Mouse (Mus musculus) heart, adult 18-20 months (tissue): ENCODE results near the gene Gsta3. TPM values are rescaled to one million over a fixed set of nuclear protein-coding genes. Genes with fewer than 3 reads are reported as not detected.
"Not testable (repeated sequence)": the region's sequence is repeated elsewhere in the genome, so short reads cannot be mapped to it uniquely, and the experiment has no call there.

Source experiments
- DNase-seq, 2 experiments: peaks; one replicate each; pipeline ENCODE4 v3.0.0; 2021 to 2022; ENCODE audit warnings: mixed read lengths in 1 of 2
- total RNA-seq, 2 experiments: library from RNA; stranded (reverse); gene quantifications; 2 replicates each; pipeline ENCODE4 v1.2.3; 2021

The Gsta3 gene
- total RNA-seq, 2 experiments from 2014 or later: 11.0 to 16.5 TPM

- DNase-seq: no peak
Observed at GRCm38 (mm10) chr1:21253303-21253650, 12.9 kb downstream of the Gsta3 start.

GRCm38 (mm10) chr1:21253856-21254255 lies 13.5 kb downstream of the Gsta3 start:
- no peak for DNase-seq

GRCm38 (mm10) chr1:21255625-21256345 lies 15.4 kb downstream of the Gsta3 start:
- DNase-seq: no peak

DNA sequence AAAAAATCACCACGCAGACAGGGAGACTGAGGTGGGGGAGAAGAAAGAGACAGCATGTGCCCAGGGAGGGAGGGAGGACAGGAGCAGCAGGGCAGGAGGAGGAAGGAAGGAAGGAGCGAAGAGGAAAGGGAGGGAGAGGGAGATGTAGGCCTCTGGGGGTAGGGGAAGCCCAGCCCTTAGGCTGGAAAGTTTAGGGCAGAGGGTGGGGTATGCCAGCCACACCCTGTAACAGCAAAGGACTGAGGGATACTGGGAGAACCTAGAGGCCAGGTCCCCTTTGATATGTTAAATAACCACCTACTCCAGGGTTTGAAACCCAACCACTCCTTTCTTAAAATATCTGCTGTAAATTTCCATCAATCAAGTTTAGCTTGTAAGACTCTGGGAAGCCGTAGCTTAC lies 16.0 kb downstream of the Gsta3 start:
- no peak for DNase-seq

- no peak for DNase-seq
Observed at GRCm38 (mm10) chr1:21256871-21257270, 16.5 kb downstream of the Gsta3 start.

GRCm38 (mm10) chr1:21259981-21260380 lies 19.6 kb downstream of the Gsta3 start:
- DNase-seq: not testable (repeated sequence)

- DNase-seq: no peak
Observed at GRCm38 (mm10) chr1:21262401-21262800, 22.0 kb downstream of the Gsta3 start.

DNA sequence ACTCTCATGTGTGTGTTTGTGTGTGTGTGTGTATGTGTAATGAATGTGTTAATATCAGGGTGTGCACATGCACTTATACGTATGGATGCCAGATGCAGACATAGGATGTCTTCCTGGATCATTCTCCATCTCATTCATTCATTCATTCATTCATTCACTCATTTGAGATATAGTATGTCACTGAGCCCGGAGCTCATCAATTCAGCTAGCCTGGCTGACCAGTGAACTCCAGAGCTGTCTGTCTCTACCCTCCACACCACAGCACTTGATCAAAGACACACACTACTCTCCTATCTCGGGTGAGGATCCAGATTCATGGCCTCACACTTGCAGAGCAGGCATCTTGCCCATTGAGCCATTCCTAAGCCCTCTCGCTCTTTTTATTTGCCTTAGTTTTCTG lies 23.6 kb downstream of the Gsta3 start:
- DNase-seq: no peak

- no peak for DNase-seq
Observed at GRCm38 (mm10) chr1:21264747-21265146, 24.4 kb downstream of the Gsta3 start.

DNA sequence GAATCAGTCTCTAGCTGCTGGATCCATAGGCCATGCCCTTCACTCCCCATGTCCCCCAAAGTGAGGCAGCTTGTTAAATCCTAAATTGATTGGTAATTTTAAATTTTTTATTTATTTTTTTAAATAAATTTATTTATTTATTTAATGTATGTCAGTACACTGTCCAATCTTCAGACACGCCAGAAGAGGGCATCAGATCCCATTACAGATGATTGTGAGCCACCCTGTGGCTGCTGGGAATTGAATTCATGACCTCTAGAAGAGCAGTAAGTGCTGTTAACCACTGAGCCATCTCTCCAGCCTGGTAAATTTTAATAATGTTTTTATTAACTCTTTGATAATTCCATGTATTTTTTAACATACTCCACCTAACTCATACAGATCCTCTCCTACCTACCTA lies 26.4 kb downstream of the Gsta3 start:
- no peak for DNase-seq

- not testable (repeated sequence) for DNase-seq
Observed at GRCm38 (mm10) chr1:21267466-21267865, 27.1 kb downstream of the Gsta3 start.

DNA sequence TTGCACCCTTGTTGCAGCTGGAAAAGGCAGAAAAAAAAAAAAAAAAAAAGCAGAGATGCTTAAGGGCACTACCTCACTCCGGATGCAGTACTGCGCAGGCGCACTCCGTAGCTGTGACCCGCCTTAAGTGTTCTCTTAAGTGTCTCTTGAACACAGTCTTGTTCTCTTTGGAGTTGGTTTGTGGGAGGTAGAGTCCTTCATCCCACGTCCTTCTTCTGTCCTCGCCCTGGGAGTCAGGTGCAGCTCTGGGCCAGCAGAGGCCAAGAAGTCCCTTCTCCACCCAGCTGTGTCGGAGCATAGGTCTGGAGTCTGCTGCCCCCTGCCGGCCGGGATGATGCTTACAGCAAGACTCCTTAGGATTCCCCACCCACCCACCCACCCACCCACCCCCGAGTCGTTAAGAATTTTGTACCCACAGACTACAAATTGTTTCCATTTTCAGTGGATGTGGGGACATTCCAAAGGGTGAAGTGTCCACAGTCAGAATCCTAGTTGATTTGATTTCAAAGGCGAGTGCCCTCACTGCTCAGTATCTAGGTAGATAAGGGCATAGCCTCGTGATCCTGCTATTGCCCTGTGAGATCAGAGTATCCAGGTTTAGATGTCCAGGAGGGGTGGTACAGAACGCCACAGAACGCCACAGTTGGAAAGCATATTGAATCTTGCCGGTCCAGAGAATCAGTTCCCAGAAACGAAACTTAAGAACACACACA lies 31.1 kb downstream of the Gsta3 start:
- DNase-seq: peak; percentile 76 to 89

DNA sequence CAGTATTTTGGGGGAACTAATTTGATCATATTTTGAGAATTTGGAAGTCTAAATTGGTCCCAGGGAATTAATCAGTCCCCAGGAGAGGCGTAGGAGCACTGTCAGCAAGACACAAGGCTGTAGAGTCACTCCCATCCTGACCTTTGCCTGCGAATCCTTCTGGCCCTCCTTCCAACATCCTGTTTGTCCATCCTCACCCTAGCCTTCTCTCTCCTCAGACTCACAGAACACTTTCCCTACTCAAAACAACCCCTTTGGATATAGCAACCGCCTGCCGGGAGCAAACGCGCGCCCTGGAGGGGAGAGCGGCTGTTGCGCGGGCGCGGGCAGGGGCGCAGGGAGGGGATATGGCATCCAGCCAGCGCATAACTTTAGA lies 31.7 kb downstream of the Gsta3 start:
- DNase-seq: peak; percentile 25 to 32

DNA sequence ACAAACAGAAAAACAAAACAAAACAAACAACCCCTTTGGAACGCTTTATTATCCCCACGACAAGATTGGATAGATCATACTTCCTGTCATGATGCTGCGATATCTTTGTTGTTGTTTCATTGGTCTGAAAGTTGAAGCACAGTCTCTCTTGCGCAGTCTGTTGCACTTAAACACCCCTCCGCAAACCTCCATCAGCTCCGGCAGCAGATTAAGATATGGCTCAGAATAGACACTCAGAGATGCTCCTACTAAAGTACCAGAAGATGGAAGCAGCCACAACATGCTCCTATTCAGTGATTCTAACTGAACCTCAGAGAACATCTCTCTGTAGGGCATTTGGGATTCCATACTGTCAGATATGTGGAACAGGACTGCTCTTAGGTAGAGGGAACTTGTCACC lies 32.7 kb downstream of the Gsta3 start:
- no peak for DNase-seq

DNA sequence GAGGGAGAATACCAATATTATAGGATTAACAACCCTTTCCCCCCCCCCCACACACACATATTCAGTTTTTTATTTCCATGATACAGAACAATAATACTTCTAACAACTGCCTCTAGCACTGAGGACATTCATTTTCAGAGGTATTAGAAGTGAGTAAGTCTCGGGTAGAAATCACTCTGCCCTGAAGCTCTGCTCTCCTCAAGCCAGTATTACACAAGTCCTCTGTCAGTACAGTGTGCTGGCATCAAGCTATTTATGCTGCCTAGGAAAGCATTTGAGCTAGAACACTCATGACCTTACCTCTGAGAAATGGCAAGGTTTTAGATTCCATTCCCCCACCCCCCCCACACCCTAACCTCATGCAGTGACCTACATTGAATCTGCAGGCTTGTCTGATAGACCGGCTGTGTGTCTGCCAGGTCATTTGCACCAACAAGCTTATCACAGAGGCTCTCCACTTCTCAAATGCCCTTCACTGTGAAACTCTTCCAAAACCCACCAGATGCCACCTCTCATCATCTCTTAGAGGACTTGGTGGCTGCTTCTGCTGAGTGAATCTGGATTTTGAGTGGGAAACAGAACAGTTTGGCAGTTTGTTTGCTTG lies 34.1 kb downstream of the Gsta3 start:
- peak in 1 of 2 experiments; percentile 7 for DNase-seq

DNA sequence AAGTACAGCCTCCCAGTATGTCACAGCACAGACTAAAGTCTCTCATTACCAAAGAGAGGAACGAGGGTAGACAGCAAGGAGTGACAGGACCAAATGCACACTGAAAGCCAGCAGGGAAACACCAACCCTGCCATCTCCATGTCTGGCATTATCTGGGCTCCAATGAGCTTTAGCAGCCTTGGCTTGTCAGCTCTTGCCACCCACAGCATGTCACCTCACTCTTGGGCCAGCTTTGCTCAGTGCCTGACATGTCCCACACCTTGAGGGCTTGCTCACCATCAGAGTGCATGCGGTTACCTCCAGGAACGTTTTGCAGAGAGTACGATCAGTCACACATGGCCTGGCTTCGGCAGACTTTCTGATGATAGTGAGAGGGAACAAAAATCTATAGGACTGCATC lies 35.0 kb downstream of the Gsta3 start:
- not testable (repeated sequence) for DNase-seq

- DNase-seq: not testable (repeated sequence)
Observed at GRCm38 (mm10) chr1:21276158-21276557, 35.8 kb downstream of the Gsta3 start.

GRCm38 (mm10) chr1:21280306-21280705 lies 39.9 kb downstream of the Gsta3 start:
- DNase-seq: peak in 1 of 2 experiments; percentile 6

DNA sequence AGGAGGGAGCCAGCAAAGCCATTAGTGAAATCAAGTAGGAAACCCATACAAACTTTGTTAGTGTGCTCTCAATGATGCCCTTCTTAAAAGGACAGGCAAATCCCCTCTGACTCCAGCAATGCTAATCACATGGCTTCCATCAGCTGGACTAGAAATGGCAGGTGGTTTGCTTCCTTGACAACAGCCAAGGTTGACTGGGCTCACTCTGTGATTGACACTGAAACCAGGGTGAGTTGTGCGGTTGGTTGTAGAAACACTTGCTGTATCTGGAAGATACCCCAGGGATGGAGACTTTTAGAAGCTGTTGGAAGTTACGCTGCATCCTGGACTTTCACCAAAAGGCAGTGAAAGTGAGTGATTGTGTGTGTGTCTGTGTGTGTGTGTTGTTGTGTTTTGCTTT lies 44.3 kb downstream of the Gsta3 start:
- not testable (repeated sequence) for DNase-seq

DNA sequence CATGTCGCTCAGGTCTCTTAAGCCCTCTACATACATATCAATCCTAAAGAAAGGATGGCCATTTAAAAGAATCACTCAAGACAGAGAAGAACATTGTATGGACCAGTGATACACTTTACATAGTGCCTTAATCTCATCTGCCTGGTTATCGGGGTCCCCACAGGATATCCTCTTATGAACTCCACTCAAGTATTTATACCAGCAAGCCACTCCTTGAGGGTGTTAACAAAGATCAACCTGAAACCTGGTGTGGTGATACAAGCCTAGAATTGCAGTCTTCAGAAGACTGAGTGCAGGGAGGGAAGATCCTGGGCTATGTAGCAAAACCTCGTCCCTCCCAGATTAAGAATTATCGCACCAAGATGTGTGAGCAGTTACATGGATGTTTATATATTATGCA lies 51.0 kb downstream of the Gsta3 start:
- no peak for DNase-seq

- DNase-seq: no peak
Observed at GRCm38 (mm10) chr1:21292590-21292989, 52.2 kb downstream of the Gsta3 start.

DNA sequence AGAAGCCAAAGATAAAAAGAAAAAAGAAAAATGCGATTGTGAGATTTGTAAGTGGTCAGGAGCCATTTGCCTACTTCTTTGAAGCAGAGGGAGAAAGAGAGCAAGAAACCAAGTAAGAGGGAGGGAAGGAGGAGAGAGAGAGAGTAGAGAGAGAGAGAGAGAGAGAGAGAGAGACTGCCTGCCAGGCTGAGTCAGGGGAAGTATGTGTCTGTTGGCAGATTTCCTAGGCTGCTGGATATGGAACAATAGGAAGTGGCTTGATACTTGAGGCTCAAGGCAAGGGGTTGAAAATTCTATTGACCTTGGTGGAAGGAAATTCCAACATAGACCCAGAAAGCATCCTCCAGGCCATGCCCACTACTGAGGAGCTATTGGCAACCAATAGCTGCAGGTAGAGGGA lies 55.8 kb downstream of the Gsta3 start:
- peak; percentile 19 to 38 for DNase-seq

DNA sequence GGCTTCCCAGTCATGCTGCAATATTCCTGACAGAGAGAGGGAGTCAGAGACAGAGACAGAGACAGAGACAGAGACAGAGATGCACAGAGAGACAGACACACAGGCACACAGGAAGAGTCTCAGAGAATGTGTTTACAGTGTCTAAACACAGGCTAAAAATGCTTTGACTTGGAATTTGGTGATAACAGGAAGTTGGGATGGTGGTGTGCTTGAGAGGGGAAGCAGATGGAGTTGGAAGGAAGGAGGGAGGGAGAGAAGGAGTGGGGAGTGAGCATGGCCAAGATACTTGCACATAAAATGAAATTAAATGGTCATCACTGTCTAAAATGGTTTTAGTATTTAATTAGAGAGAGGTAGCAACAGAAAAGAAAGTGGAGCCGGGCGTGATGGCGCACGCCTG lies 57.7 kb downstream of the Gsta3 start:
- peak in 1 of 2 experiments; percentile 17 for DNase-seq

DNA sequence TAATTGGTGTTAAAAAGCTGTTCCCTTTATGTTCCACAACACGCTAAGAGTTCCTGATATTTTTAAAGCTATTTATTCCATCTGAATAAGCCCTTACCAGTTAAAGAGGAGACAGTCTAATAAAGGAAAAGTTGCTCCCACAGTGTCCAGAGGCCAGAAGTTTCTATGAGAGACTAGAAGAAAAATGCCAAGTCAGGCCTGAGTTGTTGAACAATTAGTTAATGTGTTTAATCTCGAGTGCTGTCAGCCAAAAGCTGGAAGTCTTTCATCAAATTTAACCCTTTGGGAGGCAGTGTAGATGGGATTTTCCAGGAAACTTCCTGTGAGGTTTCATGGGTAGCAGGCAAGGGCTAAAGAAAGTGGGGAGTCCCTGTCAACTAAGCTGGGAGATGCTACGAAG lies 59.4 kb downstream of the Gsta3 start:
- no peak for DNase-seq
